Mouse (Mus musculus) MEL (cell line): Measurements from ENCODE around the gene Olfr1150-ps1.

Experiments used
- E2F4 ChIP-seq: IDR thresholded peaks from 2 replicates; pipeline ENCODE4 v1.6.1; 2011; ENCODE audit warnings: low read depth, low read length, improper control_type of control experiment, borderline replicate concordance
- EP300 ChIP-seq, 2 experiments: IDR thresholded peaks; 2 replicates each; pipeline ENCODE4 v1.6.1; 2011; ENCODE audit warnings: improper control_type of control experiment in 2 of 2, low read length in 2 of 2, low read depth in 1 of 2, mild to moderate bottlenecking in 1 of 2

GRCm38 (mm10) chr2:87866192-87866591 is 22.4 kb downstream of the Olfr1150-ps1 start, which contains the start of gene Olfr1152:
- TF ChIP-seq EP300 (IDR thresholded peaks at IDR 0.05; ENCODE audit: low read depth in 1 of 2, low read length in 2 of 2) (no peak), E2F4 (no peak)
